Mouse (Mus musculus): ENCODE data around the gene Tmigd3.
A peak's percentile ranks its signal among the peaks of the same experiment; 100 is the strongest.

The Tmigd3 gene

DNA sequence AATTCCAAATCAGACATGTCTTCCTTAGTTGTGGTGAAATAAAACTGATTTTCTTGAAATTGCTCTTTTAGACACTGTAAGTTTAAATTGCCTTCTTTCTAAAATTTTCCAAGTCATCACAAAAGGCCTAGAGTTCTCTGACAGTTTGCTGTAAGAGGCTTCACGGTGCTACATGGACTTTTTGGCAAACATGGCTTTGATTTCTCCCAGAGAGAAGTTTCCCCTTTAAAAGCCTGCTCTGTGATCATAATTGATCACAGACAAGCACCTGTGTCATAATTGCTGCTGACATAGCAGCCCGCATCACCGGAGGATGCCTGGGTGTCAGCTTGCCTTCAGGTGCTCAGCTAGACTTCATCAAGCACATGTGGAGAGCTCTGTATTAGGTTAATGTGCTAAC, at the start of gene Tmigd3, which contains the start of gene Adora3:
TSS of gene Tmigd3 (plus strand) at position 346 of the 400 bp plus-strand sequence.
TSS of gene Adora3 (plus strand) at position 301 of the 400 bp plus-strand sequence.
- DNase-seq, result no peak

DNA sequence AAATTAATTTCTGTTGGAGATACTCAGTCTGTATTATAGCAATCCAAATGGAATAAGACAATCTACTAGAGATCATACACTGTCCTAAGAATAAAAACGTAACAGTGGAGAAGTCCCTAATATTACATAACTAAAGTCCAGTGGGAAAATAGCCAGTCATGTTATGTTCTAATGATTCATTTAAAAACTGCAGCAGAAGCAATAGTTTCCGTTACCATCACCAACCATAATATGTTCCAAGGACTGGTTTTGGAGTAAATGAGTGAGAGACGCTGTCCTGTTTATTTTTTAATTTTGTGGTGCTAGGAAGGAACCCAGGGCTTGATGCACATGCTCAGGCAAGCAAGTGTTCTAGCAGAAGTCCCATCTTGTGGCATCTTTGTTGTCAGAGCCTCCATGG, 49.2 kb upstream of the Tmigd3 start:
- DNase-seq, result no peak

DNA sequence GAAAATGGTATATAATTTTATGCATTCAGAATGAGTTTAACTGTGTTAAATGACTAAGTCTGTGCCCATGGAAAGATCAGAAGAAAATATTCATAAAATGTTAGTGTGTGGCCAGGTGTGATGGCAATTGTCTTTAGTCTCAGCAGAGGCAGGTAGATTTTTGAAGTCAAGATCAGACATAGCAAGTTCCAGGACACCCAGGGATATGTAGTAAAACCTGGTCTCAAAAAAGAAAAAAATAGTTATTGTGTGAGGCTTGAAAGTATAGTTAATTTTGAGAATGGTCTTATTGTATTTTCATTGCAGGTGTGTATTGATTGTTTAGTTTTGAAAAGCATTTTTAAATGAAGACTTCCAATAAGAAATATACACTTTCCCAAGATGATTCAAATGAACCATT, 47.1 kb upstream of the Tmigd3 start:
- DNase-seq, result no peak

DNA sequence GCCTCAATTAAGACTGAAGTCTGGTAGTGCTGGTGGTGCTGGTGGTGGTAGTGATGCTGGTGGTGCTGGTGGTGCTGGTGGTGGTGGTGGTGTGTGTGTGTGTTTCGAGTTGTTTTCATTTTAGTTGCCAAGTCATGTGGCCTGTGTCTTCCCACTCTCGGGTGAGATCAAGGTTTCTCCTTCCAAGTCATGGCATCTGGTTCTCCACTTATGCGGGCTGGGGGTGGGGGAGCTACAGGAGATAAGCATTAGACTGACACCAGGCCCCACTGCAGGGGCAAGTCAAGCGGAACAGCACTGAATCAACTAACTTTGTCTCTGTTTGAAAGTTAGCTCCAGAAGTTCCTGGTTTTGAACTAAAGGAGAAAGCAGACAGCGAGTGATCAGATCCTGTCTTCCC, 46.6 kb upstream of the Tmigd3 start:
- DNase-seq, result no peak

DNA sequence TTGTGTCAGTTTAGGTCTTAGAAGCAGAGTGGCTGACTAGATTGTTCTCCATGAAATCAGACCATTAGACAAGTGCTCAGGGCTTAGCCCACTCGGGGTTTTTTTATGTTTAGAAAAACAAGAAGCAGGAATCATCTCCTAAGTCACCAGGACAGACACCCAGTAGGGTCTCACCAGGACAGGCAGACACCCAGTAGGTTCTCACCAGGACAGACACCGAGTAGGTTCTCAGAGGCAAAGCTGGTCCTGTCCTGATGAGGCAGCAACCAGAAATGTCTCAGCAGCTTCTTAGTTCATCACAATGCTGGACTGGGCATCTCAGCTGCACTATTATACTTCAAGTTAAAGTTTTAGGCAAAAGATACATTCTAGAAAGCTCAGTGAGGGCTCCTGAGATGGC, 46.0 kb upstream of the Tmigd3 start:
- no peak for DNase-seq

DNA sequence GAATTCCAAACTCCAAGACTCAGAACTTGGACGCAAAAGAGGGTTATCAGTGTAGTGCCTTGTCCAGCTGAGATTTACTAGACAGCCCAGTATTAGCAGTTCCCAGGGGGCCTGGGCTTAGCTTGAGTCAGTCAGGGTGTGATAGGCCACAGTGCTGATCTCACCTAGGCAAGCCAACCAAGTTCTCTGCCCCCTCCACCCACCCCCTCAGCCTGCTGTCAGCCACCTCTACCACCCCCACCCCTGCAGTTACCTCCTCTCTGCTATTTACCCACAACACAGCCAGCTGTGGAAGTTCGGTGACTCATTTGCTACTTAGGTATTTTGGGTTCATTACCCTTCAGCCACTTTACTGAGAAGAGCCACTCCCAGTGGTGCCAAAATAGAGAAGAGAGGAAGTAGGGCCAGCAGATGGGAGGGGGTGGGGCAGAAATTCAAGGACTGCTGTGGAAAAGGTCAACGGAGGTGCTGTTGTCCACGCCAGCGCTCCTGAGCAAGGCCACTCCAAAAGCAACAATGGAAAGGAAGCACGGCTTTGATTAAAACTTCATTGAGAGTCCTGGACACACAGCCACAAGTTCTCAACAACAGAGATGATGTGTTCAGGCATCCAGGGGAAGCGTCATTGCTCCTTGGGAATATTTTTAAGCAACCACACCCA, 45.1 kb upstream of the Tmigd3 start:
- DNase-seq, result no peak

DNA sequence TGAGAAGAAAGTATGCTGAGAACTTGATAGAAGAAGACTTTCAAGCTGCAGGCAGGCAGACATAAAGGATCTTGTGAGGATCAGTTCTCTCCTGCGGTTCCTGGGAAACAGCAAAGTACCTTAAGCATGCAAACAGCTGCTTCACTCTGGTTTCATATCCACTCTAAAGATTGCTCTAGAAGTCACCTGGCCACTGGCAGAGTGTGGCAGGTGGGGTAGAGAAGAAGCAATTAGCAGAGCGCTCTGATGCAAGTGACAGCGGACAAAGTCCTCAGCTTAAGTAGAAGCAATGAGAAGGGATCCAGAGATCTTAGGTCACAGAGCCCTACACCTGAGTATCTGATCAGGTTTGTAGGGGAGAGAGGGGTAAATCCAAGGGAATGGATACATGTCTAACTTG, 39.1 kb upstream of the Tmigd3 start:
- DNase-seq, result no peak

DNA sequence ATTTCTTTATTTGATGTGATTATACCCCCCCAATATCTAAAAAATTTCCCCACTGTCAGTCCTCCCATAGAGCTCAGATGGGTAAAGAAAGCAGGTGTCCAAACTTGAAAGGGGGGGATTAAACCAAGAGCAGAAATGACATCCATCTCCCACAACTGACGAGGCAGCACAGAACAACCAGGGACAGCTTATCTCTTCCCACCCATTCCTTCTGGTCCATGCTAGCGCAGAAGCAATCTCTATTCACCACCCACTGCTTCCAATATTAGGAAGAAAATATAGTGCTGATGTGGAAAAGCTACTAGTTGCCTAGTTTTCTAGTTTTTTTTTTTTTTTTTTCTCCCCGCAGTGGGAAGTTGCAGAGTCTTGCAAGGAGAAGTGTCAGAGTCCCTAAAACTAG, 34.8 kb upstream of the Tmigd3 start:
- DNase-seq, result no peak

DNA sequence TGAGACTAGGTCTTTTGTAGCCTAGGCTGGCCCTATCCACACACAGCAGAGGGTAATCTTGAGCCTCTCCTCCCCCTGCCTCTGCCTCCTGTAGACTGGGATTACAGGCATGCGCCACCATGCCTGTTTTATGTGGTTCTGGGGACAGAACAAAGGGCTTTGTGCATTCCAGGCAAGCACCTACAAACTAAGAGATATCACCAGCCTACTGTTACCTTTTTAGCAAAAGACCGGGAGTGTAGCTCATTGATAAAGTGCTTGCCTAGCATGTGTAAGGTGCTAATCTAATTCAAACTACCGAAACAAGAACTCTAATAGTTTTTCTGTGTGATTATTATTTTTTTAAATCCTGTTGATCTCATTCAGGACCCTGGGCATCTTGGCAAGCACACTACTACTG, 33.8 kb upstream of the Tmigd3 start:
- DNase-seq, result no peak

DNA sequence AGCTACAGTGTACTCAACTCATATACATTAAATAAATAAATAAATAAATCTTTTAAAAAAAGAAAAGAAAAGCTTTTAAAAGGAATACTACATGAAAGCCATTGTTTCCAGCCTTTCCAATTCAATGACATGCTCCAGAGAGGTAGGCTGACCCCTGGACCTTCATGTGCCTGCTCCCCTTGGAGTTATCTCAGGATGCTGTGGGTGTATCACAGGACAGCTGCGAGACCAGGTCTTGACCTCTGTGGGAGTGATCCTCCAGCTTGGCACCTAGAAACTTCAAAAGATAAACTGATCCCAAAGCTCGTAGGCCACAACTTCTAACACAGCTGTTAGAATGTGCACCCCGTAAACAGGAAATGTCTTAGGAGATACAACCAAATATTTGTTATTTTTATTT, 32.0 kb upstream of the Tmigd3 start:
- DNase-seq, result no peak

DNA sequence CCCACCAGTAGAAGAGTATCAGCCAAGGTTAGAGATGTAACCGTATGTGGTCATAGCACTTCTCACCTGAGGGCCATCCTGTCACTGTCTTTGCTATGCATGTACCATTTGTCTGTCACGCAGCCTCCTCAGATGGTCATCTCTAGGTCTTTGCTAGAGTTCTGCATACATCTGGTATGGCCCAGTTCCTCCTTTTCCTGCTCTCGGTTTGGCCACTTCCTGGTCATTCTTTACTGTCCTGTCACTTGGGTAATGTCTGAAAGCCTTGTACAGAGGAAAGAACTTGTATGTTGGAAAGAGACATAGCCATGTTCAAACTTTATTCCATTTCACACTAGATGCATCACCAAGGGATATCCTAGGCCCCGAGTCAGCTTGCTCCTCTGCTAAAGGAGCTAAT, 30.9 kb upstream of the Tmigd3 start:
- no peak for DNase-seq

DNA sequence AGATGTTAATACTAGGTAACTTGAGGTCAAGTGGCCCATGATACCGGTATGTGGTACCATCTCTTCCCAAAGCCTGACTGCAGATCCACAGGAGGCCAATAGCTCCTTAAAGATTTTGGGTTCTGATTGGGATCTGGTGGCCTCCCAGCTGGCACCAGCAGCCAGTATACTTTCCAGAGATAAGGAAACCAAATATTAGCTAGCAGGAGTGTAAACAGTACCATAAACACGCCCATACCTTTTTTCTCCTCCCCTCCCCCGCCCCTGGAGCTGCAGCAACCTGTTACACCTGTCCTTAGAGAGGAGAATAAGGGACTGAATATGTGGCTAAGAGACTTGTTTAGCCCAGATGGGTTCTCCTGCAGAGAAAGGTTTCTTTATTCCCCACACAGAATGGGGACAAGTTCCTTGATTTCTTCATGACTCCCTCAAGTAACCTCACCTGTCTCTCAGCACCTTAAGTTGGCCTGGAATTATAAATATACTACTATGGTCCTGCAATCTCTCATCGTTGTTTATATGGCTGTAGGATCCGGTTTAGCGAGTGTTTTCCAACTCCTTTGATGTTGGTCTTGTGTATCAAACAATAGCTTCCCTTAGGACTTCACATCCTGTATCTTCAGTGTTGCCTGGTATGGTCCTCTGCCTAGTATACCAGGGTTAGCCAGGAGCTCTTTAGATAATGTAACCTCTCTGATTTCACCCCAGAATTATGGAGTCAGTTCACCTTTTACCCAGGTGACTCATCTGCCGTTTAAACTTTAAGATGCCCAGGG, 24.2 kb upstream of the Tmigd3 start:
- no peak for DNase-seq

DNA sequence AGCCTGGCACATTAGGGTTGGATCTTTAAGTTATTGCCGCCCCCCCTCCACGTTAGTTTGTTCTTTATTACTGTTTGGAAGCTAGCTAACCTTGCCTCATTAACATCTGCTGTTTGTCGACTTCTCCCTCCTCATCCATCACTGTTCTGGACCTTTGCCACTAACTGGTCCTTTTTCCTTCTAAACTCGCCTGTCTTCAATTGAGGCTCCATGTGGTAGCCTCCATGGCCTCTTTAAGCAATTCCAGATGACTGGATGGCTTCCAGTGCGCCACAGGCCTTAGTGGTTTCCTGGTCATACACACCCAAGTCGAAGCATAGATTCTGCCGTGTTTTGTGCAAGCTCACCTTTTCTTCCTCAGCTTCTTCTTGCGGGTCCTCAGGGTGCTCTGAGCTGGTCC, 16.9 kb upstream of the Tmigd3 start:
- DNase-seq, result no peak

DNA sequence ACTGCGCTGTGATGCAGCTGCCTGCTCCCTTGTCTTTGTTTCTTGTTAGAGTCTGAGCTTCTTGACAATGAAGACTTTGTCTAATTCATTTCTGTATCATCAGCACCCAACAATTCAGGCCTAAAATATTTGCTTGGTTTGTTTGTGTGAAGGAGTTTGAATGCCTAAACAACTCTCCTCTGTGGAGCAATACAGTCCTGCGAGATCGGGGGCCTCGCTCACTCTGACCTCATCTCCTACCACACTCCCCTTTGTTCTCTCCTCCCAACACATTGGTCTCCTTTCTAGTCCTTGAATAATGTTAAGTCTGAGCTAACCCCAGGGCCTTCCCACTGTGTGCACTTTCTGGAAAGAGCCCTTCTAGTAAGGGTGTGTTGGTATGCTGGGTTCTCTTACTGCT, 15.9 kb upstream of the Tmigd3 start:
- no peak for DNase-seq

DNA sequence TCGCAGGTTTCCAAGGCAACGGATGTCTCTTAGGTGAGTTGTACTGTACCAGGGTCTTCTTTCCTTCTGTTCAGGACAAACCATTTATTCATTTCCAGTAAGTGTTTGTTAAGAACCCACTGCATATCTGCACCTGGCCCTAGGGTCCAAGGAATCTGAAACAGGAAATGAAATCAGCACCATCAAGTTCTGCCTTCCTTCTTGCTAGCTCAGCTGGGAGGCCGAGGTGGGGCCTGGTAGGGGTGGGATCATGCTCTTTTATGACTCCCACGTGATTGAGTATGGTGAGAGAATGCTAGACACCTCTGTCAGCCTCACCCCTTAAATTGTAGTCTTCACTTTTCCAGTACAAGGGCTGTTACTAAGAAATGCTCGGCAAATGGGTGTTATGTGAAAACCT, 13.2 kb upstream of the Tmigd3 start:
- no peak for DNase-seq

DNA sequence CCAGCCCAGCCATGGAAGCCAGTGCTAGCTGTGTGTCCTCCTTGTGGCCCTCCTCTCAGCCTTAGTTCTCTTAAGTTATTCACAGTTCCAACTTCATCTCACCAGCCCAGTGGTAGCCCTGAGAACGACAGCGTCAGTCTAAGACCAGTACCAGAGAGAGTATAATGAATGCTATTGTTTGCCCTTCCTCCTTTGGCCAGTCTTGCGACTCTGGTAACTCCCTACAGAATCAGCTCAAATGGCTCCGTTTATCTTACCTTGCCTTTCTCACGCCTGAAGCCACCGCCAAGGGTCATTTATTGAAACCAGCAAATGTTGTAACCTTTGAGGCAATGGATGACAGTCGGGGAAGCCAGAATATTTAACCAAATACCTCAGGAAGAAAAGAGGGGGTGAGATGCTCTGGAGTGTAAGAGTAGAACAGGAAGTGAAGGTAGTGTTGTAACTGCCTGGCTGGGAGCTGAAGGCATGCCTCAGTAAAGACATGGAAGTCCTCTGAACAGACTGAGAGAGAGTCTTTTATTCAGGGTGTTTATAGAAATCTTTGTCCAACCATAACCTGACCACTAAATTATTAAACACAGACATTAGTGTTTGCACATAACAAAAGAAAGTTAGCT, 8.8 kb upstream of the Tmigd3 start:
- no peak for DNase-seq

DNA sequence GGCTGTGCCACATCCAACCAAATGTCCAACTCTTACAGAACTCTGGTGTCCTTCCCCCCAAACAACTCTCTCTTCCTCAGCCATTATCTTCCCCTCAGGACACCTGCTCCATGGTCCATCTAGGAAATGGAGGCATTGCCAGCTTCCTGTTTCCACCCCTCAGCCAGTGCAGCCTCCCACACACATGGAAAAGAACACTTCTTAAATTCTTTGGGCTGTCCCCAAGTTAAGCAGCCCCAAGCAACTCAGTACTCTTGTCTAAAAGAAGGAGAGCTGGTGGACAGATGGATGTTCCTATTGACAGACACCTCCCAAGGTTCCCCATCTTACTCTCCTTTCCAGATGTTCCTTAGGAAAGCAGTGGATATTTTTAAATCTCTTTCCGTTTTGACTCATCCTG, 6.6 kb upstream of the Tmigd3 start:
- no peak for DNase-seq

DNA sequence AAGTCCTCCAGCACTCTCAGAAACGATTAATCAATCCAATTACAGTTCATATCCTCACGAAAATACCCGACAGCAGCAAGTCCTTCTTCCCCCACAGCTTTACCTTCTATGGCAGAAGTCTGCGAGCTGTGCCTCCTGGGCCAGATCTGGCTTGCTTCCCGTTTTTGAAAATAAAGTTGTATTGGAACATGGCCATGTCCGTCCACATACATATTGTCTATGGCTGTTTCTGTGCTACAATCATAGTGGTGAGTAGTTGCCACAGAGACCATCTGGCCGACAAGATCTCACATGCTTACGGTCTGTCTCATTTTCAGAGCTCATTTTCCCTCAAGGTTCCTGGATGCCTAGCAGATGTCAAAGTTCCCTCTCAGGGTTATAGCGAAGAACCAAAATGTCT, 5.6 kb upstream of the Tmigd3 start:
- peak in 1 of 2 experiments; percentile 5 for DNase-seq

DNA sequence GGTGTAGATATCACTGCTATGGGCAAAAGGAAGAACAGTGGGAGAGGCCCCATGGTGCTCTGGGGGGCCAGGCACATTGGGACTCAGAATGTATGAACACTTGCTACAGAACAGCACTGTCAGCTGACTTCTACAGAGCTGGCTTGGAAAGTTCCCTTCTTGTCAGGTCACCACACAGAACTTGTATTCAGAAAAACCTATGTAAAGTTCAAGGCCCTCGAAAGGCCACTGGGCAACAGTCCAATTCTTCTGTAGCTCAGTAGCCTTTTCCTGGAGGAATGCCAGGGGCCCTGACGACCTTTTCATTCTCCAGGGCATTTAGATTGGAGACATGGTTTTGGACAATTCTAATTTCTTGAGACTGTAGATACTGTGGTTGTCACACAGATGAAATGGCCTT, 2.6 kb upstream of the Tmigd3 start:
- no peak for DNase-seq

DNA sequence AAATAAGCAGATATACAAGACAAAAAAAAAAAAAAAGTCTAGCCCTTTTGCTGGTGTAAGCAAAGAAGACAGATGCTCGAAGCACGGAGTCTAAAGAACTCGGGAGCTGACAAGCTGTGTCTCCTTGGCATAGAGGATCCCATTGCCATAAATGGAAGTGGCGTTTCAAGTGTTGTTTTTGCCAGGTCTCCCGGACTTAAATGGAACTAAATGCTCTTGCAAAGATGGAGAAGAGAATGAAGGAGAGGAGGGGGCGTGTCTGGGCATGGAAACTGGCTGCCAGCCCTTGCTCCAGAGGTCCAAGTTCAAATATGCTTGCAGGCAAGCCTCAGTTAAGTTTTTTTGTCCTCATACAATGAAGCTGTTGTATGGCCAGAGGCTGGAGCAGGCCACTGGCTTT, 1.3 kb downstream of the Tmigd3 start:
- DNase-seq, result no peak

DNA sequence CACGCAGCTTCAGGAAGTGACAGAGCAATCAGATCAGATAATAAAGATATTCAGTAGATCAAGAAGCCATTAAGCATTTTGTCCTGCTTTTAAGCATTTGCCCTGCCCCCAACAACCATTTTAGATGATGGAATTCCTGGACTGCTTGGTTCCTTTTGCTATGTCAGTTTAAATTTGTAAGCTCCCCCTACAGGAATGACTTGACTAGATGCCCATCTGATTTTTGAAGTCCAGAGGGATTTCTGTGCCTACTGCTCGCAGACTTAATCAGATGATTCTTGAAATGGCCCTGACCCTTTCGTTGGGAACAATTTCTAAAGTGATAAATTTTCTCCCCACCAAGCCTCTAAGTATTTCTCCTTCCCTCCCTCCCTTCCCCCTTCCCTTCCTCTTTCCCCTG, 1.9 kb downstream of the Tmigd3 start:
- DNase-seq, result no peak

DNA sequence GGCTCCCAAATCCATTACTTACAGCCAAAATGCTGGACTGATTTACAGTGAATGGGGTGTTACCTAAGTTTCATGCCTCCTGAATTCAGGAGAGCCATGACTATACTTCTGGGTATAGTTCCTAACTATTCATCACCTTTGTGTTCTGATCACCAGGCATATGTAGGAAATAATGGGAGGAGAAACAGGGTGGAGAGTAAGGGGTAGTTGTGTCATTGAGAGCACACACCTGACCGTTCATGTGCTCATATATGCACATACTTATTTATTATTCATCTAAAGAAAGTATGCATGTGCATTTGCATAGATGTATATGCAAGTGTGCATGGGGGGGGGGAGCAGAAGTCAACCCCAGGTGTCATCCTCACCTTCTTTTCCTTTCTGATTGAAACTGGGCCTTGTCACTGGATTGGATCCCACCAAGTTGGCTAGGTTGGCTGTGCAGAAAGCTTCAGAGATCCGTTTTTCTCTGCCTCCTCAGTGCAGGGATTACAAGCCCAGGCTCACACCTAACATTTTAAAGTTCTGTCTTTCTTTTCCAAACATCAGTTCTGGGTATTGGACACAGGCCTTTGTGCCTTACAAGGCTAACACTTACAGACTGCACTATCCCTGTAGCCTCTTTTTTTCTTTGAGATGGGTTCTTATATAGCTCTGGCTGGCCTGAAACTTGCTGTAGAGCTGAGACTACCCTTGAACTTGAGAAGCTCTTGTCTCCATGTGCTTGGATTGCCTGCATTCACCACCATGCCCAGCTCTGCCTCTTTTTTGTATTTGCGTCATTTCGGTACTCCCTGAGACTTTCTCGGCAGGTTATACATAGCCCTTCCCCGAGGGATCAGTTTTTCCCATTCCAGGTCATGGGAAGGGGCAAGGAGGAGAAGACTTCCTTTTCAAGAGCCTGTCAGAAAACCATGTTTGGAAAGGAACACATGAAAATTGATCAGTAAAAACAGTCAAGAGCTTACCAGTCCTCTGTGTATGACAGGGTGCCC, 3.0 kb downstream of the Tmigd3 start:
- no peak for DNase-seq

DNA sequence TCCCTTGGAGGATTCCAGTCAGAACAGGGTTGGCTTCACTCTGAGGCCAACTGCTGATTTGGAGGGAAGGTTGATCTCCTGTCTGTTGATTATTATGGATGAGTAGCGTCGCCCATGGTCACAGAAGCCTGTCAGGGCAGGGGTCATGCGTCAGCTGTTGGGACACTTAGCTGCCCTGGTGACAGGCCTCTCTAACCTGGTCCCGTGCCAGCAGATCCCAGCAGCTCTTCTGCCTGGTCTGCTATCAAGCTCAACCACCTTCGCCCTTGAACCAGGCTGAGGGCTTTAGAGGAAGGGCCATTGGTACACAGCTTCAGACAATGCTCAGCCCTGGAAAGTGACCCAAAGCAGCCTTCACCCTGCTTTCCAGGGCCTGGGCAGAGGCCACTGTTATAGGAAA, 5.3 kb downstream of the Tmigd3 start:
- DNase-seq, result no peak

Measured in cerebellum, postnatal 25 days (tissue).